Mouse (Mus musculus) midbrain, embryonic 16.5 days (tissue): ENCODE data around the gene Olfr930. TPM values are rescaled to one million over a fixed set of nuclear protein-coding genes. Genes with fewer than 3 reads are reported as not detected.

Experiments used
- ATAC-seq: fragments of 200-750 bp; cut with Nextera tagmentation; 2 replicates; pipeline ENCODE4 v1.8.0; 2017; ENCODE audit warnings: moderate TSS enrichment
- H3K27ac ChIP-seq: fragments of 300-500 bp; sonication (generic); 2 replicates; pipeline ENCODE4 v1.5.1; 2014; ENCODE audit warnings: mild to moderate bottlenecking, low read length, mixed read lengths
- H3K27me3 ChIP-seq: fragments of 300-500 bp; sonication (generic); 2 replicates; pipeline ENCODE4 v1.6.1; 2014; ENCODE audit warnings: low read depth, low read length, mixed read lengths; ENCODE audit not compliant: control insufficient read depth, insufficient read depth
- H3K36me3 ChIP-seq: fragments of 300-500 bp; sonication (generic); 2 replicates; pipeline ENCODE4 v1.6.1; 2014; ENCODE audit warnings: mild to moderate bottlenecking, low read length, moderate library complexity, mixed read lengths; ENCODE audit not compliant: control insufficient read depth, insufficient read depth
- H3K4me1 ChIP-seq: fragments of 300-500 bp; sonication (generic); 2 replicates; pipeline ENCODE4 v1.6.1; 2014; ENCODE audit warnings: mild to moderate bottlenecking, low read length, mixed read lengths; ENCODE audit not compliant: control insufficient read depth, insufficient read depth
- H3K4me2 ChIP-seq: fragments of 300-500 bp; sonication (generic); 2 replicates; pipeline ENCODE4 v1.6.1; 2014; ENCODE audit warnings: mild to moderate bottlenecking, low read length, mixed read lengths
- H3K4me3 ChIP-seq: fragments of 300-500 bp; sonication (generic); 2 replicates; pipeline ENCODE4 v1.5.1; 2014; ENCODE audit warnings: low read depth, mild to moderate bottlenecking, low read length, moderate library complexity, mixed read lengths
- H3K9ac ChIP-seq: fragments of 300-500 bp; sonication (generic); 2 replicates; pipeline ENCODE4 v1.6.1; 2014; ENCODE audit warnings: low read depth, low read length, mixed read lengths
- H3K9me3 ChIP-seq: fragments of 300-500 bp; sonication (generic); replicated peaks from 2 replicates; pipeline ENCODE4 v1.6.1; 2014; ENCODE audit warnings: mild to moderate bottlenecking, low read length, mixed read lengths; ENCODE audit not compliant: control insufficient read depth, poor library complexity, severe bottlenecking
- WGBS: fragments of 180-500 bp; shearing (Covaris S2); extraction: QIAGEN DNeasy Blood & Tissue Kit; methylation state at CpG from one replicate; pipeline ENCODE4 v1.1.7; 2014; 5-methylcytosine and 5-hydroxymethylcytosine counted together
- polyA plus RNA-seq: library from polyadenylated mRNA; unstranded; fragments of >200 nt; fragmentation: Nextera tagmentation; extraction: Ambion mirVana; gene quantifications from 2 replicates; pipeline ENCODE4 v1.2.1, GENCODE M21; 2015

Olfr930 gene
- not detected in 2 replicates for polyA plus RNA-seq

- no peak within 1 kb of the TSS for H3K4me2 ChIP-seq
- no peak within 1 kb of the TSS for H3K27ac ChIP-seq
- ATAC-seq, result no peak
- no peak within 1 kb of the TSS for H3K4me3 ChIP-seq
- H3K36me3 ChIP-seq, result no peaks in the 10 kb centered on the region
- no peak within 1 kb of the TSS for H3K9ac ChIP-seq
- no peaks in the 10 kb centered on the region for H3K9me3 ChIP-seq
- H3K27me3 ChIP-seq, result no peaks in the 10 kb centered on the region
- no peaks in the 10 kb centered on the region for H3K4me1 ChIP-seq
These were observed at the start of gene Olfr930 for GRCm38 (mm10) chr9:38929509-38929908. TSS of gene Olfr930 (plus strand) at chr9:38929809.

- H3K4me1 ChIP-seq, result no peaks in the 10 kb centered on the region
- H3K27ac ChIP-seq, result no peak overlapping the region
- H3K27me3 ChIP-seq, result no peaks in the 10 kb centered on the region
- no peak overlapping the region for H3K9ac ChIP-seq
- H3K36me3 ChIP-seq, result no peaks in the 10 kb centered on the region
- H3K4me2 ChIP-seq, result no peak overlapping the region
- H3K4me3 ChIP-seq, result no peak overlapping the region
- H3K9me3 ChIP-seq, result no peaks in the 10 kb centered on the region
- no peak for ATAC-seq
- WGBS, result 91% methylated on average over 7 of the region's 7 CpGs
These were observed 24.0 kb downstream of the Olfr930 start for GRCm38 (mm10) chr9:38953401-38954123.

DNA sequence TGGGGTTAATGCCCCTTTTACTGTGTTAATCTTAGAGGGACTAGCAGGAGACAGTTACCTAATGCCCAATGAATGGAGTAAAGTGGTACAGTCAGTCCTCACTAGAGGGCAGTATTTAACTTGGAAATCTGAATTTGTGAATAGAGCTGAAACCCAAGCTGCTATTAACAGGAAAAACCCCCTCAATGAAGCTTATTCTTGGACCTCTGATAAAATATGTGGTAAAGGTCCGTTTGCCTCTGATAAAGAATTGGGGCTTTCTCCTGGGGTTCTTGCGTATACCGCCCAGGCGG is 24.5 kb downstream of the Olfr930 start:
- no peak overlapping the region for H3K27ac ChIP-seq
- H3K9ac ChIP-seq, result no peak overlapping the region
- no peaks in the 10 kb centered on the region for H3K4me1 ChIP-seq
- no peaks in the 10 kb centered on the region for H3K9me3 ChIP-seq
- no peak overlapping the region for H3K4me2 ChIP-seq
- no peak overlapping the region for H3K4me3 ChIP-seq
- H3K27me3 ChIP-seq, result no peaks in the 10 kb centered on the region
- WGBS, result 84% methylated on average over 4 of the region's 4 CpGs
- ATAC-seq, result no peak
- H3K36me3 ChIP-seq, result no peaks in the 10 kb centered on the region

DNA sequence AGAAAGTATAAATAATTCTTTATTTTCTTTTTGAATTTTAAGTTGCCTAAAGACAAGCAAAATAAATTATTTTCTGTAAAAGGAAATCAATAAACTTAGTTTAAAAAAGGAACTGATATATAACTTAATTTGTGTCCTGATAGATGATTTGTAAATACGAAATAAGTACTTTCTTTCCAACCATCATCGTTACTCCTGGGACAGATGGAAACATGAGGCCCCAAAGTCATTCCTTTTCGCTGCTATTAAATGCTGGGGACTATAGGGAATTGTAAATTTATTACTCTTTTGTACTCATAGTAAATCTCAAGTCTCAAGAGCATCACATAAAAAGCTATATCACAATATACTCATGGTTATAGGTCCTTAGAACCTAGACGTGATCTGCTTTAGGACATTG is 42.4 kb downstream of the Olfr930 start, which contains the start of gene Olfr933:
Gene Olfr933 (plus strand): TSS at position 301 of the 400 bp plus-strand sequence.
- H3K4me3 ChIP-seq, result no peak within 1 kb of the TSS
- WGBS, result 86% methylated on average over 4 of the region's 4 CpGs
- H3K27me3 ChIP-seq, result no peaks in the 10 kb centered on the region
- no peaks in the 10 kb centered on the region for H3K36me3 ChIP-seq
- no peak within 1 kb of the TSS for H3K9ac ChIP-seq
- H3K4me1 ChIP-seq, result no peaks in the 10 kb centered on the region
- ATAC-seq, result no peak
- no peaks in the 10 kb centered on the region for H3K9me3 ChIP-seq
- H3K27ac ChIP-seq, result no peak within 1 kb of the TSS
- H3K4me2 ChIP-seq, result no peak within 1 kb of the TSS

Other genes starting within 250 kb of the Olfr930 start
- gene Olfr919, start 226.1 kb upstream of the Olfr930 start, polyA plus RNA-seq, result not detected in 2 replicates
- gene Vwa5a, start 211.5 kb upstream of the Olfr930 start, polyA plus RNA-seq, result 6.0 and 6.2 TPM in 2 replicates
- gene Olfr920, start 177.5 kb upstream of the Olfr930 start, polyA plus RNA-seq, result not detected in 2 replicates
- gene Olfr921, start 156.7 kb upstream of the Olfr930 start, polyA plus RNA-seq, result not detected in 2 replicates
- not detected in 2 replicates for gene Olfr922, start 115.2 kb upstream of the Olfr930 start, polyA plus RNA-seq
- not detected in 2 replicates for gene Olfr923, start 103.3 kb upstream of the Olfr930 start, polyA plus RNA-seq
- gene Olfr924, start 85.4 kb upstream of the Olfr930 start, polyA plus RNA-seq, result not detected in 2 replicates
- gene Olfr26, start 74.7 kb upstream of the Olfr930 start, polyA plus RNA-seq, result not detected in 2 replicates
- not detected in 2 replicates for gene Olfr926, start 52.7 kb upstream of the Olfr930 start, polyA plus RNA-seq
- not detected in 2 replicates for gene Olfr933, start 42.5 kb downstream of the Olfr930 start, polyA plus RNA-seq
- gene Olfr934, start 58.5 kb downstream of the Olfr930 start, polyA plus RNA-seq, result not detected in 2 replicates
- not detected in 2 replicates for gene Olfr935, start 69.9 kb downstream of the Olfr930 start, polyA plus RNA-seq
- gene Olfr146, start 93.6 kb downstream of the Olfr930 start, polyA plus RNA-seq, result not detected in 2 replicates
- gene Olfr937, start 135.1 kb downstream of the Olfr930 start, polyA plus RNA-seq, result not detected in 2 replicates
- not detected in 2 replicates for gene Olfr938, start 149.1 kb downstream of the Olfr930 start, polyA plus RNA-seq
- not detected in 2 replicates for gene Olfr27, start 198.3 kb downstream of the Olfr930 start, polyA plus RNA-seq
- gene Olfr943, start 236.5 kb downstream of the Olfr930 start, polyA plus RNA-seq, result not detected in 2 replicates